ENCODE assay signal across 10 mouse cellular contexts in genomic region chr11:43182816-43183215, GRCm38 (mm10). TPM values are rescaled to one million over a fixed set of nuclear protein-coding genes. Genes with fewer than 3 reads are reported as not detected.
DNase-seq lines count a peak whose midpoint lies in the region; ATAC-seq and TF ChIP-seq lines count a peak whose summit lies in the region.
"Had no signal": no experiment of that assay in that cellular context is flagged by ENCODE, and none has a peak within 500 bp of the region (broad histone marks: within the 10 kb centered on the region; RNA-seq: fewer than 3 reads in every experiment).

No protein-coding gene starts in this region.

- WGBS in midbrain, postnatal 0 days = 76% methylated on average over 1 of the region's 1 CpGs
- WGBS in midbrain, embryonic 10.5 days = 65% methylated on average over 1 of the region's 1 CpGs

- TF ChIP-seq CTCF in midbrain, postnatal 0 days (IDR thresholded peaks at IDR 0.05) = no peak

- TF ChIP-seq POLR2A in myocyte (IDR thresholded peaks at IDR 0.05; ENCODE audit: insufficient read length, low read depth) = peak; percentile 17

- no peaks in the 10 kb centered on the region for H3K4me1 ChIP-seq in midbrain, postnatal 0 days (ENCODE audit: insufficient read depth, low read length)
- no peaks in the 10 kb centered on the region for H3K4me1 ChIP-seq in midbrain, embryonic 10.5 days

- H3K4me2 ChIP-seq in midbrain, postnatal 0 days (ENCODE audit: low read depth, low read length, poor library complexity, severe bottlenecking) = no peak overlapping the region
- H3K4me2 ChIP-seq in myocyte (ENCODE audit: low read depth) = peak overlapping the region; percentile 87

- H3K9me3 ChIP-seq in midbrain, postnatal 0 days (ENCODE audit: low read length) = no peaks in the 10 kb centered on the region
- no peaks in the 10 kb centered on the region for H3K9me3 ChIP-seq in midbrain, embryonic 10.5 days (replicated peaks)

- no peak overlapping the region for H3ac ChIP-seq in myocyte (ENCODE audit: control insufficient read depth, insufficient read length)

- H3K36me3 ChIP-seq in midbrain, postnatal 0 days (ENCODE audit: insufficient read depth, low read length) = no peaks in the 10 kb centered on the region
- H3K36me3 ChIP-seq in midbrain, embryonic 10.5 days = no peaks in the 10 kb centered on the region
- no peaks in the 10 kb centered on the region for H3K36me3 ChIP-seq in myocyte (ENCODE audit: control insufficient read depth, insufficient read depth)

- H3K27me3 ChIP-seq in midbrain, postnatal 0 days (ENCODE audit: insufficient read depth, low read length) = no peaks in the 10 kb centered on the region
- H3K27me3 ChIP-seq in midbrain, embryonic 10.5 days (ENCODE audit: low read depth, poor library complexity, severe bottlenecking) = no peaks in the 10 kb centered on the region
- H3K27me3 ChIP-seq in myocyte (ENCODE audit: control insufficient read depth, insufficient read depth, insufficient read length) = no peaks in the 10 kb centered on the region

- ATAC-seq in midbrain, postnatal 0 days (ENCODE audit: low FRiP score) = no peak
- no peak for ATAC-seq in monocyte, adult 5-6 weeks (replicated peaks; ENCODE audit: insufficient number of reproducible peaks, low FRiP score, low TSS enrichment, poor library complexity, severe bottlenecking)
- ATAC-seq: forebrain, postnatal 0 days; liver, postnatal 0 days had no signal

- no peak overlapping the region for H3K27ac ChIP-seq in midbrain, postnatal 0 days (ENCODE audit: low read depth, low read length)
- H3K27ac ChIP-seq in midbrain, embryonic 10.5 days (replicated peaks) = no peak overlapping the region

- peak; percentile 6 for DNase-seq in cerebellum, adult 8-10 months
- DNase-seq in cerebellum, adult 9-11 months = no peak
- DNase-seq in midbrain, postnatal 0 days (ENCODE audit: low spot score) = peak; percentile 25
- no peak for DNase-seq in midbrain, embryonic 10.5 days (ENCODE audit: low spot score)
- DNase-seq in heart, postnatal 4 days = peak; percentile 13
- DNase-seq in layer of hippocampus, postnatal 10 days (ENCODE audit: low spot score in 2 of 2) = no peak
- DNase-seq: forebrain, postnatal 0 days; liver, postnatal 0 days had no signal

- no peaks in the 10 kb centered on the region for H3K79me2 ChIP-seq in myocyte (ENCODE audit: control insufficient read depth, insufficient read depth)

- H3K4me3 ChIP-seq in midbrain, postnatal 0 days (ENCODE audit: low read depth, low read length) = no peak overlapping the region
- no peak overlapping the region for H3K4me3 ChIP-seq in midbrain, embryonic 10.5 days
- H3K4me3 ChIP-seq in myocyte = no peak overlapping the region

- no peak overlapping the region for H3K9ac ChIP-seq in midbrain, postnatal 0 days (replicated peaks; ENCODE audit: low read length, poor library complexity, severe bottlenecking)
- H3K9ac ChIP-seq: forebrain, postnatal 0 days; liver, postnatal 0 days had no signal

TF ChIP-seq in myocyte, 11 proteins besides CTCF, POLR2A, EP300 and RAD21:
- TF ChIP-seq SRF (IDR thresholded peaks at IDR 0.05; ENCODE audit: control insufficient read depth, insufficient read length, low read depth) = no peak
- peak; percentile 49 for TF ChIP-seq TCF12 (IDR thresholded peaks at IDR 0.05; ENCODE audit: insufficient read depth, poor library complexity, severe bottlenecking)
- no peak for TF ChIP-seq USF1 (IDR thresholded peaks at IDR 0.05; ENCODE audit: low read depth)
- TF ChIP-seq MAX (IDR thresholded peaks at IDR 0.05; ENCODE audit: low read depth) = no peak
- TF ChIP-seq TCF3 (IDR thresholded peaks at IDR 0.05; ENCODE audit: insufficient read length, low read depth) = no peak
- TF ChIP-seq CEBPB (IDR thresholded peaks at IDR 0.05; ENCODE audit: insufficient read depth, poor library complexity, severe bottlenecking) = no peak
- TF ChIP-seq POLR2AphosphoS2 (IDR thresholded peaks at IDR 0.05; ENCODE audit: insufficient read length, low read depth) = no peak
- TF ChIP-seq REST (IDR thresholded peaks at IDR 0.05; ENCODE audit: insufficient read depth, insufficient read length) = no peak
- peak; percentile 39 to 80 (median 71) for TF ChIP-seq MYOD1 (IDR thresholded peaks at IDR 0.05; ENCODE audit: control insufficient read depth in 1 of 3, insufficient read length in 2 of 3, low read depth in 2 of 3)
- no peak for TF ChIP-seq E2F4 (IDR thresholded peaks at IDR 0.05; ENCODE audit: insufficient read depth)
- peak in 2 of 3 experiments; percentile 20 to 57 for TF ChIP-seq MYOG (IDR thresholded peaks at IDR 0.05; ENCODE audit: control insufficient read depth in 1 of 3, insufficient read depth in 1 of 3, insufficient read length in 2 of 3, low read depth in 2 of 3)

RNA-seq across cellular contexts. Expression of gene Atp10b, which starts 33.1 kb away (rescaled TPM):
- 1.4 and 1.8 TPM in 2 replicates for total RNA-seq in midbrain, postnatal 0 days (2014; rRNA removed)
- 0.32 and 0.33 TPM in 2 replicates for polyA plus RNA-seq in midbrain, postnatal 0 days (2015; fragmentation: Nextera tagmentation; extraction: Ambion mirVana)
- polyA plus RNA-seq in midbrain, embryonic 10.5 days (2016; fragmentation: Nextera tagmentation; extraction: Ambion mirVana) = 0.02 and 0.04 TPM in 2 replicates
- not detected for total RNA-seq in heart, postnatal 4 days (2021)
- polyA plus RNA-seq in myocyte (2012; fragmentation: generic; extraction: Trizol) = 0.02 TPM
- total RNA-seq in monocyte, adult 5-6 weeks (2017) = not detected in 3 replicates
- total RNA-seq in layer of hippocampus, postnatal 10 days (2021) = 1 to 10 TPM in 1 of 2 experiments, under 1 TPM in 1; 0.80 to 1.1 TPM
- polyA plus RNA-seq: liver, postnatal 0 days had no signal

Comparison
In these comparisons a context has a peak if more than half of its experiments do, and no peak if none do; other contexts are left out.
1. DNase-seq: peak in cerebellum, adult 8-10 months (single experiment), midbrain, postnatal 0 days (single experiment) and heart, postnatal 4 days (single experiment); none in cerebellum, adult 9-11 months (single experiment), midbrain, embryonic 10.5 days (single experiment) and layer of hippocampus, postnatal 10 days (0 of 2).